Mouse (Mus musculus) neural tube, embryonic 14.5 days (tissue): Measurements from ENCODE around the gene Cldn7. TPM values are rescaled to one million over a fixed set of nuclear protein-coding genes. Genes with fewer than 3 reads are reported as not detected.
A peak's percentile ranks its signal among the peaks of the same experiment; 100 is the strongest.

Source experiments
- ATAC-seq: fragments of 200-750 bp; cut with Nextera tagmentation; 2 replicates; pipeline ENCODE4 v1.8.0; 2017; ENCODE audit warnings: low read depth, mild to moderate bottlenecking, moderate TSS enrichment, moderate library complexity
- H3K27ac ChIP-seq: fragments of 300-500 bp; sonication (generic); 2 replicates; pipeline ENCODE4 v1.5.1; 2014; ENCODE audit warnings: low read depth, mild to moderate bottlenecking, control low read depth, low read length, moderate library complexity, mixed read lengths
- H3K27me3 ChIP-seq: fragments of 300-500 bp; sonication (generic); 2 replicates; pipeline ENCODE4 v1.6.1; 2014; ENCODE audit warnings: low read length; ENCODE audit not compliant: control insufficient read depth, insufficient read depth
- H3K36me3 ChIP-seq: fragments of 300-500 bp; sonication (generic); 2 replicates; pipeline ENCODE4 v1.6.1; 2014; ENCODE audit warnings: low read length, mixed read lengths; ENCODE audit not compliant: control insufficient read depth, insufficient read depth
- H3K4me1 ChIP-seq: fragments of 300-500 bp; sonication (generic); 2 replicates; pipeline ENCODE4 v1.6.1; 2014; ENCODE audit warnings: low read length; ENCODE audit not compliant: control insufficient read depth, insufficient read depth
- H3K4me2 ChIP-seq: fragments of 300-500 bp; sonication (generic); 2 replicates; pipeline ENCODE4 v1.6.1; 2014; ENCODE audit warnings: mild to moderate bottlenecking, low read depth, low read length, control low read depth
- H3K4me3 ChIP-seq: fragments of 300-500 bp; sonication (generic); 2 replicates; pipeline ENCODE4 v1.5.1; 2014; ENCODE audit warnings: low read depth, low read length, control low read depth, mixed read lengths
- H3K9ac ChIP-seq: fragments of 300-500 bp; sonication (generic); replicated peaks from 2 replicates; pipeline ENCODE4 v1.6.1; 2014; ENCODE audit warnings: low read depth, mild to moderate bottlenecking, control low read depth, low read length, mixed read lengths
- H3K9me3 ChIP-seq: fragments of 300-500 bp; sonication (generic); 2 replicates; pipeline ENCODE4 v1.6.1; 2016; ENCODE audit warnings: low read length; ENCODE audit not compliant: control insufficient read depth
- WGBS: fragments of 180-500 bp; shearing (Covaris S2); extraction: QIAGEN DNeasy Blood & Tissue Kit; methylation state at CpG from one replicate; pipeline ENCODE4 v1.1.7; 2014; 5-methylcytosine and 5-hydroxymethylcytosine counted together
- polyA plus RNA-seq: library from polyadenylated mRNA; unstranded; fragments of >200 nt; fragmentation: Nextera tagmentation; extraction: Ambion mirVana; gene quantifications from 2 replicates; pipeline ENCODE4 v1.2.1, GENCODE M21; 2014

The Cldn7 gene
- polyA plus RNA-seq, 1 experiment from 2014 or later, result 0.33 TPM

- Histone ChIP-seq H3K4me3 (no peak overlapping the region), H3K27me3 (peaks cover 16% of the 10 kb centered on the region), H3K4me1 (0 out of 2 replicates have a peak, but pooled peaks cover 6% of the 10 kb centered on the region), H3K4me2 (no peak overlapping the region), H3K27ac (no peak overlapping the region), H3K9ac (no peak overlapping the region), H3K9me3 (no peaks in the 10 kb centered on the region), H3K36me3 (no peaks in the 10 kb centered on the region)
- 74% methylated on average over 5 of the region's 5 CpGs for WGBS
- ATAC-seq, result no peak
Measured at GRCm38 (mm10) chr11:69937834-69938233, 26.7 kb upstream of the Cldn7 start.

- no peak for ATAC-seq
- H3K4me3 ChIP-seq, result no peak overlapping the region
Measured at GRCm38 (mm10) chr11:69938401-69938979, 26.1 kb upstream of the Cldn7 start.

GRCm38 (mm10) chr11:69939181-69939580 is 25.4 kb upstream of the Cldn7 start:
- Histone ChIP-seq H3K27me3 (peaks cover 16% of the 10 kb centered on the region), H3K4me3 (no peak overlapping the region), H3K9ac (no peak overlapping the region), H3K9me3 (no peaks in the 10 kb centered on the region), H3K4me2 (no peak overlapping the region), H3K36me3 (no peaks in the 10 kb centered on the region), H3K4me1 (0 out of 2 replicates have a peak, but pooled peaks cover 6% of the 10 kb centered on the region), H3K27ac (no peak overlapping the region)
- no peak for ATAC-seq
- 63% methylated on average over 5 of the region's 5 CpGs for WGBS

More at GRCm38 (mm10) chr11:69938401-69938979, 26.1 kb upstream of the Cldn7 start:
- H3K4me1 ChIP-seq, result 0 out of 2 replicates have a peak, but pooled peaks cover 6% of the 10 kb centered on the region
- no peak overlapping the region for H3K9ac ChIP-seq
- no peaks in the 10 kb centered on the region for H3K9me3 ChIP-seq
- H3K4me2 ChIP-seq, result no peak overlapping the region
- 33% methylated on average over 9 of the region's 9 CpGs for WGBS
- H3K36me3 ChIP-seq, result no peaks in the 10 kb centered on the region
- no peak overlapping the region for H3K27ac ChIP-seq
- peaks cover 16% of the 10 kb centered on the region for H3K27me3 ChIP-seq

GRCm38 (mm10) chr11:69939731-69940130 is 24.8 kb upstream of the Cldn7 start:
- no peak overlapping the region for H3K9ac ChIP-seq
- H3K4me1 ChIP-seq, result 0 out of 2 replicates have a peak, but pooled peaks cover 6% of the 10 kb centered on the region
- peaks cover 16% of the 10 kb centered on the region for H3K27me3 ChIP-seq
- no peak overlapping the region for H3K4me2 ChIP-seq
- no peaks in the 10 kb centered on the region for H3K36me3 ChIP-seq
- H3K4me3 ChIP-seq, result no peak overlapping the region
- 96% methylated on average over 17 of the region's 17 CpGs for WGBS
- ATAC-seq, result no peak
- H3K27ac ChIP-seq, result no peak overlapping the region
- H3K9me3 ChIP-seq, result no peaks in the 10 kb centered on the region

- 68% methylated on average over 4 of the region's 4 CpGs for WGBS
- no peak overlapping the region for H3K4me3 ChIP-seq
- no peaks in the 10 kb centered on the region for H3K36me3 ChIP-seq
- ATAC-seq, result no peak
- peaks cover 16% of the 10 kb centered on the region for H3K27me3 ChIP-seq
- H3K27ac ChIP-seq, result no peak overlapping the region
- H3K4me2 ChIP-seq, result no peak overlapping the region
- 0 out of 2 replicates have a peak, but pooled peaks cover 6% of the 10 kb centered on the region for H3K4me1 ChIP-seq
- H3K9me3 ChIP-seq, result no peaks in the 10 kb centered on the region
- no peak overlapping the region for H3K9ac ChIP-seq
Measured at GRCm38 (mm10) chr11:69940962-69941361, 23.6 kb upstream of the Cldn7 start.

- H3K27ac ChIP-seq, result no peak overlapping the region
- no peak overlapping the region for H3K4me3 ChIP-seq
- no peaks in the 10 kb centered on the region for H3K9me3 ChIP-seq
- H3K9ac ChIP-seq, result no peak overlapping the region
- H3K4me1 ChIP-seq, result peaks cover 4% of the 10 kb centered on the region; the same call in 1 of the 2 replicates
- ATAC-seq, result no peak
- 79% methylated on average over 13 of the region's 13 CpGs for WGBS
- H3K4me2 ChIP-seq, result no peak overlapping the region
- peaks cover 3% of the 10 kb centered on the region; the same call in 1 of the 2 replicates for H3K27me3 ChIP-seq
- H3K36me3 ChIP-seq, result no peaks in the 10 kb centered on the region
Measured at GRCm38 (mm10) chr11:69945216-69945615, 19.4 kb upstream of the Cldn7 start.

GRCm38 (mm10) chr11:69945997-69946891 is 18.3 kb upstream of the Cldn7 start:
- H3K9me3 ChIP-seq, result no peaks in the 10 kb centered on the region
- no peak for ATAC-seq
- no peaks in the 10 kb centered on the region for H3K36me3 ChIP-seq
- no peak overlapping the region for H3K9ac ChIP-seq
- H3K4me3 ChIP-seq, result no peak overlapping the region
- H3K4me2 ChIP-seq, result no peak overlapping the region
- 93% methylated on average over 18 of the region's 18 CpGs for WGBS
- peaks cover 3% of the 10 kb centered on the region; the same call in 1 of the 2 replicates for H3K27me3 ChIP-seq
- no peak overlapping the region for H3K27ac ChIP-seq
- peaks cover 4% of the 10 kb centered on the region; the same call in 1 of the 2 replicates for H3K4me1 ChIP-seq

GRCm38 (mm10) chr11:69947337-69948065 is 17.1 kb upstream of the Cldn7 start:
- WGBS, result 3% methylated on average over 28 of the region's 29 CpGs
- no peaks in the 10 kb centered on the region for H3K9me3 ChIP-seq
- peak; percentile 48 for ATAC-seq
- peaks cover 4% of the 10 kb centered on the region; the same call in 1 of the 2 replicates for H3K4me1 ChIP-seq
- peak overlapping the region; percentile 39; the same call in 1 of the 2 replicates for H3K9ac ChIP-seq
- H3K27ac ChIP-seq, result no peak overlapping the region
- peak overlapping the region; percentile 38 for H3K4me3 ChIP-seq
- peaks cover 3% of the 10 kb centered on the region; the same call in 1 of the 2 replicates for H3K27me3 ChIP-seq
- no peaks in the 10 kb centered on the region for H3K36me3 ChIP-seq
- H3K4me2 ChIP-seq, result peak overlapping the region; percentile 50
